Mouse (Mus musculus): ENCODE results near the gene Mgea5.

DNA sequence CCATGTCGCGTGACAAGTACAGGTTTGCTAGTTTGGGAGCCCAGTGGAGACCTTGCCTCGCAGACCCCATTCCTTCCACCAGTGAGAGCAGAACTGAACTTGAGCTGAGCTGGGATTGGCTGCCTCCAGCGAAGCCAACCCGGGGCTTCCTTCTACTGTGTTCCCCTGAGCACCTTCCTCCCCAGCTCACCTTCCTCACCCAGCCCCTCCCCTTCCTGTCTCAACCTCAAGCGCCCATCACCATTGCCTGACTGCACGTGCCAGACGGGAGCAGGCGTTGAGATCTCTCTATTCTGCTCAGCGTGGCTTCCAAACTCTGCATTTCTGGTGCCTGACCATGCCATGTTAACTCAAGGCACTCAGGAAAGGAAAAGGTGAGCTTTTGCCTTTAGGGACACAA, 56.4 kb downstream of the Mgea5 start:
- TF ChIP-seq CTCF (IDR thresholded peaks at IDR 0.05; ENCODE audit: control insufficient read depth, insufficient read depth, insufficient read length) (no peak), USF1 (IDR thresholded peaks at IDR 0.05; ENCODE audit: low read depth) (no peak), MYOG (IDR thresholded peaks at IDR 0.05; ENCODE audit: control insufficient read depth, extremely low read depth, insufficient read length) (no peak), FOSL1 (IDR thresholded peaks at IDR 0.05; ENCODE audit: insufficient read depth, low read length, poor library complexity, severe bottlenecking) (no peak), MAX (IDR thresholded peaks at IDR 0.05) (no peak), MYOD1 (IDR thresholded peaks at IDR 0.05; ENCODE audit: control insufficient read depth, insufficient read length, low read depth) (no peak), CEBPB (IDR thresholded peaks at IDR 0.05; ENCODE audit: low read depth) (no peak)

Measured in C2C12 (cell line).